Mouse (Mus musculus) testis, adult 2 months (tissue): ENCODE data around the gene Slc16a6.

Experiments used
- CTCF ChIP-seq: fragments of 200-500 bp; IDR thresholded peaks from 2 replicates; pipeline ENCODE4 v1.5.1; 2012; ENCODE audit warnings: low read depth, mild to moderate bottlenecking, inconsistent platforms, low read length, moderate library complexity; ENCODE audit not compliant: control insufficient read depth, insufficient read depth, insufficient replicate concordance
- POLR2A ChIP-seq: fragments of 200-500 bp; IDR thresholded peaks from 2 replicates; pipeline ENCODE4 v1.6.1; 2012; ENCODE audit warnings: low read depth, mild to moderate bottlenecking, inconsistent platforms, low read length, moderate library complexity; ENCODE audit not compliant: control insufficient read depth

DNA sequence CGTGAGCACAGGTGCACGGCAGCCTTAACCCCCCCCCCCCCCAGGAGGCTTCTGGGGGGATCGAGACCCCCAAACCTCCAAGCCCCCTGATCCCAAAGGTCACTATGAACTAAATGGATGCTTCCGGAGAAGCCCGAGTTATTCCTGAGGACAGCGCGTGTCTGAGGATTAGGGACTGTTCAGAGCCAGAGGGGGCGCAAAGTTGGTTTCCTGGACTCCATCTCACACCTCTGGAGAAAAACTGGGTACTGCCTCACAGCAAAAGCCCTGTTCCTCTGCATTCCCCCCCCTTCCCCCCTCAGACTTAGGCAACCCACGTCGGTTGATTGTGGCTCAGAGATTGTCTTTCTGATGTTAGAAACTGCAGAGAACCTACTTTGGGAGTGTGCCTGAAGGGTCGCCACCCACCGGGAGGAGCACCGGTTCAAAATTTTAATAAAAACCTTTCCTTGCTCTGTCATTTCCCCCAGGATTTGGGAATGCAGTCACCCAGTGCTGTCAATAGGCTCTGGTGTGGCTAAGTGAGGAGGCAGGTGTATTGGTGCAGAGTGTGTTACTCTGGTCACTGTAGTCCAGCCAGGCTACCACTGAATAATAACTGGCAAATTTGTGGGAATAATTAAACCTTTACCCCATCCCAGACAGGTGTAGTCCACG, 816 bp upstream of the Slc16a6 start:
- TF ChIP-seq CTCF, result no peak
- TF ChIP-seq POLR2A, result no peak
